Mouse (Mus musculus) hindbrain, postnatal 0 days (tissue): ENCODE data around the gene Use1. TPM values are rescaled to one million over a fixed set of nuclear protein-coding genes. Genes with fewer than 3 reads are reported as not detected.

Experiments
- ATAC-seq: fragments of 200-750 bp; cut with Nextera tagmentation; 2 replicates; pipeline ENCODE4 v1.8.0; 2017; ENCODE audit warnings: mild to moderate bottlenecking, moderate TSS enrichment, moderate library complexity
- DNase-seq: peaks from one replicate; pipeline ENCODE4 v3.0.0-alpha.2; 2015; ENCODE audit warnings: low spot score
- H3K27ac ChIP-seq: fragments of 300-500 bp; sonication (generic); 2 replicates; pipeline ENCODE4 v1.5.1; 2014; ENCODE audit warnings: mild to moderate bottlenecking
- H3K27me3 ChIP-seq: fragments of 300-500 bp; sonication (generic); 2 replicates; pipeline ENCODE4 v1.6.1; 2014; ENCODE audit warnings: low read length, mixed read lengths; ENCODE audit not compliant: insufficient read depth
- H3K36me3 ChIP-seq: fragments of 300-500 bp; sonication (generic); 2 replicates; pipeline ENCODE4 v1.6.1; 2014; ENCODE audit warnings: low read length, mixed read lengths; ENCODE audit not compliant: insufficient read depth
- H3K4me1 ChIP-seq: fragments of 300-500 bp; sonication (generic); 2 replicates; pipeline ENCODE4 v1.6.1; 2014; ENCODE audit warnings: antibody characterized with exemption, low read length, mixed read lengths; ENCODE audit not compliant: insufficient read depth
- H3K4me2 ChIP-seq: fragments of 300-500 bp; sonication (generic); 2 replicates; pipeline ENCODE4 v1.6.1; 2014; ENCODE audit warnings: low read depth, mild to moderate bottlenecking, low read length, moderate library complexity, mixed read lengths
- H3K4me3 ChIP-seq: fragments of 300-500 bp; sonication (generic); 2 replicates; pipeline ENCODE4 v1.5.1; 2014; ENCODE audit warnings: low read length
- H3K9ac ChIP-seq: fragments of 300-500 bp; sonication (generic); replicated peaks from 2 replicates; pipeline ENCODE4 v1.6.1; 2014; ENCODE audit warnings: mild to moderate bottlenecking, low read length, moderate library complexity, mixed read lengths
- H3K9me3 ChIP-seq: fragments of 300-500 bp; sonication (generic); 2 replicates; pipeline ENCODE4 v1.6.1; 2016; ENCODE audit warnings: low read length, mixed read lengths
- CTCF ChIP-seq: IDR thresholded peaks from 2 replicates; pipeline ENCODE4 v1.5.1; 2016; ENCODE audit warnings: antibody characterized with exemption, control low read depth, low read depth
- WGBS: fragments of 180-500 bp; shearing (Covaris S2); extraction: QIAGEN DNeasy Blood & Tissue Kit; methylation state at CpG from one replicate; pipeline ENCODE4 v1.1.7; 2014; 5-methylcytosine and 5-hydroxymethylcytosine counted together
- polyA plus RNA-seq: library from polyadenylated mRNA; unstranded; fragments of >200 nt; fragmentation: Nextera tagmentation; extraction: Ambion mirVana; gene quantifications from 2 replicates; pipeline ENCODE4 v1.2.1, GENCODE M21; 2015
- total RNA-seq: library from RNA; depleted of rRNA; stranded (reverse); fragments of >200 nt; gene quantifications from 2 replicates; pipeline ENCODE4 v1.2.3, GENCODE M21; 2014; rRNA removed

Gene Use1
- total and polyA plus RNA-seq, 2 experiments from 2014 or later = 119 to 123 TPM

- WGBS = 15% methylated on average over 33 of the region's 33 CpGs
- peaks cover 9% of the 10 kb centered on the region; the same call in 1 of the 2 replicates for H3K4me1 ChIP-seq
- H3K4me3 ChIP-seq = peak within 1 kb of the TSS; percentile 45
- peak within 1 kb of the TSS; percentile 42; the same call in 1 of the 2 replicates for H3K9ac ChIP-seq
- peak; percentile 81 for TF ChIP-seq CTCF
- H3K9me3 ChIP-seq = no peaks in the 10 kb centered on the region
- H3K27ac ChIP-seq = no peak within 1 kb of the TSS; the same call in 1 of the 2 replicates
- DNase-seq (peak; percentile 94), ATAC-seq (peak; percentile 91)
- H3K36me3 ChIP-seq = no peaks in the 10 kb centered on the region
- no peaks in the 10 kb centered on the region for H3K27me3 ChIP-seq
- peak within 1 kb of the TSS; percentile 97 for H3K4me2 ChIP-seq
Observed at GRCm38 (mm10) chr8:71405401-71406098, 38.9 kb downstream of the Use1 start, which contains the start of gene Ankle1. Gene Ankle1, plus strand, starts transcription at chr8:71406010.

- TF ChIP-seq CTCF = peak; percentile 75
- peak overlapping the region; percentile 97 for H3K4me2 ChIP-seq
- peak overlapping the region; percentile 45 for H3K4me3 ChIP-seq
- DNase-seq (peak; percentile 56), ATAC-seq (peak; percentile 57)
- WGBS = 1% methylated on average over 55 of the region's 55 CpGs
- no peaks in the 10 kb centered on the region for H3K9me3 ChIP-seq
- H3K4me1 ChIP-seq = peaks cover 9% of the 10 kb centered on the region; the same call in 1 of the 2 replicates
- H3K36me3 ChIP-seq = no peaks in the 10 kb centered on the region
- H3K9ac ChIP-seq = peak overlapping the region; percentile 42; the same call in 1 of the 2 replicates
- H3K27ac ChIP-seq = no peak overlapping the region
- no peaks in the 10 kb centered on the region for H3K27me3 ChIP-seq
Observed at GRCm38 (mm10) chr8:71406099-71407015, 39.7 kb downstream of the Use1 start.

GRCm38 (mm10) chr8:71407441-71407840 is 40.8 kb downstream of the Use1 start:
- no peak overlapping the region for H3K4me3 ChIP-seq
- H3K9me3 ChIP-seq = no peaks in the 10 kb centered on the region
- 95% methylated on average over 14 of the region's 14 CpGs for WGBS
- ATAC-seq = no peak
- no peaks in the 10 kb centered on the region for H3K36me3 ChIP-seq
- no peaks in the 10 kb centered on the region for H3K27me3 ChIP-seq
- H3K4me2 ChIP-seq = no peak overlapping the region
- no peak for TF ChIP-seq CTCF
- peaks cover 9% of the 10 kb centered on the region; the same call in 1 of the 2 replicates for H3K4me1 ChIP-seq
- H3K9ac ChIP-seq = no peak overlapping the region
- DNase-seq = no peak
- no peak overlapping the region for H3K27ac ChIP-seq

GRCm38 (mm10) chr8:71408231-71408630 is 41.6 kb downstream of the Use1 start:
- 92% methylated on average over 4 of the region's 4 CpGs for WGBS
- TF ChIP-seq CTCF = no peak
- H3K4me3 ChIP-seq = no peak overlapping the region
- H3K36me3 ChIP-seq = no peaks in the 10 kb centered on the region
- H3K27ac ChIP-seq = no peak overlapping the region
- DNase-seq (no peak), ATAC-seq (no peak)
- H3K4me2 ChIP-seq = no peak overlapping the region
- H3K9ac ChIP-seq = no peak overlapping the region
- H3K27me3 ChIP-seq = no peaks in the 10 kb centered on the region
- peaks cover 9% of the 10 kb centered on the region; the same call in 1 of the 2 replicates for H3K4me1 ChIP-seq
- H3K9me3 ChIP-seq = no peaks in the 10 kb centered on the region

GRCm38 (mm10) chr8:71411535-71412273 is 45.1 kb downstream of the Use1 start:
- H3K4me1 ChIP-seq = 0 out of 2 replicates have a peak, but pooled peaks cover under 1% of the 10 kb centered on the region
- WGBS = 47% methylated on average over 11 of the region's 11 CpGs
- no peak overlapping the region for H3K4me3 ChIP-seq
- no peaks in the 10 kb centered on the region for H3K36me3 ChIP-seq
- no peak overlapping the region for H3K27ac ChIP-seq
- H3K9me3 ChIP-seq = no peaks in the 10 kb centered on the region
- no peaks in the 10 kb centered on the region for H3K27me3 ChIP-seq
- H3K9ac ChIP-seq = no peak overlapping the region
- ATAC-seq (no peak), DNase-seq (no peak)
- H3K4me2 ChIP-seq = no peak overlapping the region
- TF ChIP-seq CTCF = no peak

Other genes starting within 250 kb of the Use1 start
- 34.8 and 38.4 TPM in 2 replicates for gene Myo9b, start 94.1 kb upstream of the Use1 start, total RNA-seq
- gene Myo9b, start 94.1 kb upstream of the Use1 start, polyA plus RNA-seq = 7.8 and 8.6 TPM in 2 replicates
- 24.0 and 48.3 TPM in 2 replicates for gene Haus8, start 93.9 kb upstream of the Use1 start, total RNA-seq
- 45.1 TPM in 2 replicates for gene Haus8, start 93.9 kb upstream of the Use1 start, polyA plus RNA-seq
- 11.8 and 12.3 TPM in 2 replicates for gene Ocel1, start 4.5 kb downstream of the Use1 start, total RNA-seq
- gene Ocel1, start 4.5 kb downstream of the Use1 start, polyA plus RNA-seq = 5.0 and 5.8 TPM in 2 replicates
- 127 and 129 TPM in 2 replicates for gene Nr2f6, start 15.1 kb downstream of the Use1 start, total RNA-seq
- 33.8 and 34.1 TPM in 2 replicates for gene Nr2f6, start 15.1 kb downstream of the Use1 start, polyA plus RNA-seq
- 2.9 and 4.8 TPM in 2 replicates for gene Ushbp1, start 29.0 kb downstream of the Use1 start, total RNA-seq
- gene Ushbp1, start 29.0 kb downstream of the Use1 start, polyA plus RNA-seq = 5.1 and 5.3 TPM in 2 replicates
- 75.6 and 103 TPM in 2 replicates for gene Babam1, start 30.0 kb downstream of the Use1 start, total RNA-seq
- 94.7 and 95.0 TPM in 2 replicates for gene Babam1, start 30.0 kb downstream of the Use1 start, polyA plus RNA-seq
- gene Ankle1, start 39.2 kb downstream of the Use1 start, total RNA-seq = 5.1 and 12.0 TPM in 2 replicates
- gene Ankle1, start 39.2 kb downstream of the Use1 start, polyA plus RNA-seq = 5.1 and 5.9 TPM in 2 replicates
- 325 and 330 TPM in 2 replicates for gene Abhd8, start 96.8 kb downstream of the Use1 start, total RNA-seq
- gene Abhd8, start 96.8 kb downstream of the Use1 start, polyA plus RNA-seq = 190 and 195 TPM in 2 replicates
- gene Mrpl34, start 98.1 kb downstream of the Use1 start, total RNA-seq = 77.9 and 127 TPM in 2 replicates
- 155 and 164 TPM in 2 replicates for gene Mrpl34, start 98.1 kb downstream of the Use1 start, polyA plus RNA-seq
- 191 and 195 TPM in 2 replicates for gene Dda1, start 102.4 kb downstream of the Use1 start, total RNA-seq
- 241 and 246 TPM in 2 replicates for gene Dda1, start 102.4 kb downstream of the Use1 start, polyA plus RNA-seq
- gene Ano8, start 119.1 kb downstream of the Use1 start, total RNA-seq = 78.6 and 80.5 TPM in 2 replicates
- gene Ano8, start 119.1 kb downstream of the Use1 start, polyA plus RNA-seq = 4.7 and 5.3 TPM in 2 replicates
- gene Gtpbp3, start 121.3 kb downstream of the Use1 start, total RNA-seq = 36.1 and 58.5 TPM in 2 replicates
- gene Gtpbp3, start 121.3 kb downstream of the Use1 start, polyA plus RNA-seq = 12.1 and 15.5 TPM in 2 replicates
- gene Plvap, start 144.9 kb downstream of the Use1 start, total RNA-seq = 8.0 and 8.3 TPM in 2 replicates
- 10.2 and 15.3 TPM in 2 replicates for gene Plvap, start 144.9 kb downstream of the Use1 start, polyA plus RNA-seq
- 0.58 TPM in 1 of 2 replicates, not detected in the other for gene Ccdc194, start 158.9 kb downstream of the Use1 start, total RNA-seq
- gene Ccdc194, start 158.9 kb downstream of the Use1 start, polyA plus RNA-seq = 0.13 and 0.34 TPM in 2 replicates
- gene Bst2, start 170.6 kb downstream of the Use1 start, total RNA-seq = 14.4 and 27.5 TPM in 2 replicates
- 21.0 and 22.7 TPM in 2 replicates for gene Bst2, start 170.6 kb downstream of the Use1 start, polyA plus RNA-seq
- gene Mvb12a, start 176.1 kb downstream of the Use1 start, total RNA-seq = 75.9 and 83.8 TPM in 2 replicates
- 83.7 and 85.7 TPM in 2 replicates for gene Mvb12a, start 176.1 kb downstream of the Use1 start, polyA plus RNA-seq
- gene Tmem221, start 192.0 kb downstream of the Use1 start, total RNA-seq = 1.3 TPM in 1 of 2 replicates, not detected in the other
- 0.18 and 0.29 TPM in 2 replicates for gene Tmem221, start 192.0 kb downstream of the Use1 start, polyA plus RNA-seq
- not detected in 2 replicates for gene Nxnl1, start 199.8 kb downstream of the Use1 start, total RNA-seq
- 0.20 TPM in 1 of 2 replicates, not detected in the other for gene Nxnl1, start 199.8 kb downstream of the Use1 start, polyA plus RNA-seq
- 210 and 238 TPM in 2 replicates for gene Slc27a1, start 202.0 kb downstream of the Use1 start, total RNA-seq
- gene Slc27a1, start 202.0 kb downstream of the Use1 start, polyA plus RNA-seq = 127 and 152 TPM in 2 replicates
- 344 and 379 TPM in 2 replicates for gene Pgls, start 225.3 kb downstream of the Use1 start, total RNA-seq
- 272 and 275 TPM in 2 replicates for gene Pgls, start 225.3 kb downstream of the Use1 start, polyA plus RNA-seq
- gene Fam129c, start 230.8 kb downstream of the Use1 start, total RNA-seq = 6.0 TPM in 2 replicates
- gene Fam129c, start 230.8 kb downstream of the Use1 start, polyA plus RNA-seq = 3.3 and 4.0 TPM in 2 replicates
- gene Colgalt1, start 244.2 kb downstream of the Use1 start, total RNA-seq = 95.9 and 121 TPM in 2 replicates
- 55.3 and 56.7 TPM in 2 replicates for gene Colgalt1, start 244.2 kb downstream of the Use1 start, polyA plus RNA-seq